Comparison of ENCODE assay signal across 7 mouse cellular contexts in genomic region chr16:93973554-93973953, GRCm38 (mm10). TPM values are rescaled to one million over a fixed set of nuclear protein-coding genes. Genes with fewer than 3 reads are reported as not detected.
DNase-seq lines count a peak whose midpoint lies in the region; ATAC-seq and TF ChIP-seq lines count a peak whose summit lies in the region.

No protein-coding gene starts in this region.

- no peaks in the 10 kb centered on the region for H3K27me3 ChIP-seq in MEL (ENCODE audit: control insufficient read depth in 1 of 2, insufficient read depth in 2 of 2, low read length in 2 of 2)
- no peaks in the 10 kb centered on the region for H3K27me3 ChIP-seq in lung, embryonic 16.5 days (ENCODE audit: control insufficient read depth, insufficient read depth, low read depth, low read length)
- no peaks in the 10 kb centered on the region for H3K27me3 ChIP-seq in splenic B cell, adult 2 months (ENCODE audit: control insufficient read depth, insufficient read depth, low read length, poor library complexity, severe bottlenecking)

- no peak for TF ChIP-seq RAD21 in MEL (IDR thresholded peaks at IDR 0.05; ENCODE audit: low read depth, low read length)

- peaks cover 3% of the 10 kb centered on the region; the same call in 1 of the 2 replicates for H3K79me2 ChIP-seq in MEL (ENCODE audit: control insufficient read depth, insufficient read depth, low read length, poor library complexity)

- no peak for TF ChIP-seq CTCF in MEL (IDR thresholded peaks at IDR 0.05 in 2 of 3, conservative IDR thresholded peaks at IDR 0.05 in 1 of 3; ENCODE audit: control insufficient read depth in 1 of 3, insufficient read depth in 1 of 3, low read depth in 2 of 3, low read length in 3 of 3, poor library complexity in 1 of 3, severe bottlenecking in 1 of 3)

- peak overlapping the region; percentile 72 for H3K9ac ChIP-seq in MEL (ENCODE audit: control insufficient read depth, low read depth, low read length, poor library complexity, severe bottlenecking)
- peak overlapping the region; percentile 33; the same call in 1 of the 2 replicates for H3K9ac ChIP-seq in lung, embryonic 16.5 days (ENCODE audit: low read length)

- ATAC-seq in hematopoietic stem cell, adult 5-6 weeks (replicated peaks in 1 of 2; ENCODE audit: insufficient read depth in 1 of 2, low FRiP score in 2 of 2, low TSS enrichment in 1 of 2, low read depth in 1 of 2, poor library complexity in 2 of 2, severe bottlenecking in 2 of 2), result peak; percentile 67 to 69; a peak in 3 of 4 replicates
- peak; percentile 65; the same call in 1 of the 2 replicates for ATAC-seq in lung, embryonic 16.5 days (ENCODE audit: low read depth)
- ATAC-seq in erythroid progenitor cell, adult 5-6 weeks (replicated peaks; ENCODE audit: low FRiP score, poor library complexity, severe bottlenecking), result no peak

- 47% methylated on average over 5 of the region's 5 CpGs for WGBS in lung, embryonic 16.5 days

- TF ChIP-seq POLR2A in MEL (IDR thresholded peaks at IDR 0.05; ENCODE audit: control insufficient read depth in 1 of 2, insufficient read depth in 1 of 2, low read depth in 1 of 2, low read length in 2 of 2, poor library complexity in 1 of 2), result peak in 1 of 2 experiments; percentile 80; a peak in 2 of 4 replicates

- H3K36me3 ChIP-seq in MEL (ENCODE audit: control insufficient read depth in 1 of 2, insufficient read depth in 2 of 2, low read length in 2 of 2), result peaks cover 0 to 3% of the 10 kb centered on the region in 2 experiments; a peak in 2 of 4 replicates
- H3K36me3 ChIP-seq in lung, embryonic 16.5 days (ENCODE audit: control insufficient read depth, insufficient read depth, low read length), result no peaks in the 10 kb centered on the region
- no peaks in the 10 kb centered on the region for H3K36me3 ChIP-seq in splenic B cell, adult 2 months (ENCODE audit: control insufficient read depth, insufficient read depth, low read length, poor library complexity, severe bottlenecking)

- H3K4me2 ChIP-seq in lung, embryonic 16.5 days (ENCODE audit: low read depth, low read length), result peak overlapping the region; percentile 48

- peaks cover 3 to 16% of the 10 kb centered on the region in 2 experiments for H3K4me1 ChIP-seq in MEL (ENCODE audit: control insufficient read depth in 1 of 2, insufficient read depth in 2 of 2, low read length in 2 of 2)
- no peaks in the 10 kb centered on the region for H3K4me1 ChIP-seq in lung, embryonic 16.5 days (replicated peaks; ENCODE audit: control insufficient read depth, insufficient read depth, low read length)

- peak; percentile 43 for DNase-seq in CD4-positive helper T cell, adult 2 months (ENCODE audit: low read depth, low spot score)
- DNase-seq in MEL (ENCODE audit: low read depth, low spot score), result peak; percentile 89
- DNase-seq in splenic B cell, adult 2 months (ENCODE audit: low read depth, low spot score), result peak; percentile 55
- DNase-seq in urinary bladder, postnatal 36 days (ENCODE audit: low spot score in 2 of 2), result no peak

- H3K9me3 ChIP-seq in MEL (replicated peaks; ENCODE audit: insufficient read depth, low read length), result no peaks in the 10 kb centered on the region
- no peaks in the 10 kb centered on the region for H3K9me3 ChIP-seq in lung, embryonic 16.5 days (ENCODE audit: control insufficient read depth, low read length)

- peak overlapping the region; percentile 86 for H3K27ac ChIP-seq in MEL (ENCODE audit: control insufficient read depth, low read depth, low read length)
- no peak overlapping the region for H3K27ac ChIP-seq in lung, embryonic 16.5 days (ENCODE audit: low read length)

- no peak; a peak in 1 of 4 replicates for TF ChIP-seq EP300 in MEL (IDR thresholded peaks at IDR 0.05; ENCODE audit: low read depth in 1 of 2, low read length in 2 of 2)

- peak overlapping the region; percentile 59 to 90 for H3K4me3 ChIP-seq in MEL (ENCODE audit: control insufficient read depth in 1 of 2, insufficient read depth in 1 of 2, low read depth in 2 of 2, low read length in 2 of 2)
- peak overlapping the region; percentile 21 for H3K4me3 ChIP-seq in lung, embryonic 16.5 days (ENCODE audit: low read length)

TF ChIP-seq in MEL, 35 proteins besides CTCF, POLR2A, EP300 and RAD21:
- TF ChIP-seq TAL1 (IDR thresholded peaks at IDR 0.05; ENCODE audit: low read length) (no peak), SIN3A (IDR thresholded peaks at IDR 0.05; ENCODE audit: low read length) (no peak; the same call in 1 of the 2 replicates), SMC3 (IDR thresholded peaks at IDR 0.05; ENCODE audit: low read depth, low read length) (no peak), POLR2AphosphoS2 (IDR thresholded peaks at IDR 0.05; ENCODE audit: low read length) (peak; percentile 83; the same call in 1 of the 2 replicates), ZNF384 (IDR thresholded peaks at IDR 0.05; ENCODE audit: low read depth, low read length) (no peak), TCF12 (IDR thresholded peaks at IDR 0.05; ENCODE audit: low read depth, low read length) (peak; percentile 49; the same call in 1 of the 2 replicates), ELF1 (IDR thresholded peaks at IDR 0.05; ENCODE audit: low read depth, low read length) (no peak; the same call in none of the 2 replicates), KAT2A (conservative IDR thresholded peaks at IDR 0.05; ENCODE audit: low read depth, low read length) (peak; percentile 38; the same call in 1 of the 2 replicates), MYC (IDR thresholded peaks at IDR 0.05; ENCODE audit: low read depth, low read length) (no peak), MAFK (IDR thresholded peaks at IDR 0.05; ENCODE audit: borderline replicate concordance, low read depth, low read length) (no peak), MEF2A (IDR thresholded peaks at IDR 0.05; ENCODE audit: extremely low read depth, insufficient replicate concordance, low read depth, low read length, poor library complexity, severe bottlenecking) (no peak), RCOR1 (IDR thresholded peaks at IDR 0.05; ENCODE audit: low read depth, low read length) (no peak), JUND (IDR thresholded peaks at IDR 0.05; ENCODE audit: low read depth, low read length) (no peak), CHD2 (IDR thresholded peaks at IDR 0.05; ENCODE audit: low read length) (no peak), NELFE (IDR thresholded peaks at IDR 0.05; ENCODE audit: low read depth, low read length) (peak; percentile 80), USF2 (IDR thresholded peaks at IDR 0.05; ENCODE audit: borderline replicate concordance in 1 of 2, insufficient read depth in 1 of 2, low read depth in 1 of 2, low read length in 2 of 2) (no peak), TBP (IDR thresholded peaks at IDR 0.05; ENCODE audit: low read depth, low read length) (peak; percentile 76), BHLHE40 (IDR thresholded peaks at IDR 0.05; ENCODE audit: borderline replicate concordance, low read depth, low read length) (no peak), NRF1 (IDR thresholded peaks at IDR 0.05; ENCODE audit: insufficient read depth, low read depth, low read length, poor library complexity, severe bottlenecking) (no peak), GATA1 (IDR thresholded peaks at IDR 0.05; ENCODE audit: low read depth, low read length) (no peak), ZMIZ1 (IDR thresholded peaks at IDR 0.05; ENCODE audit: low read depth, low read length) (peak; percentile 88), POLR2AphosphoS5 (IDR thresholded peaks at IDR 0.05; ENCODE audit: borderline replicate concordance, low read depth, low read length) (no peak), USF1 (IDR thresholded peaks at IDR 0.05; ENCODE audit: low read depth, low read length) (no peak), MYB (IDR thresholded peaks at IDR 0.05; ENCODE audit: low read depth, low read length) (no peak), ZC3H11A (IDR thresholded peaks at IDR 0.05; ENCODE audit: low read depth, low read length) (no peak), ETS1 (IDR thresholded peaks at IDR 0.05; ENCODE audit: low read depth, low read length) (0 out of 2 replicates have a peak, but pooled peaks have one; percentile 16), MAZ (IDR thresholded peaks at IDR 0.05; ENCODE audit: low read depth, low read length) (peak; percentile 77; the same call in 1 of the 2 replicates), CHD1 (IDR thresholded peaks at IDR 0.05; ENCODE audit: low read depth, low read length) (no peak), UBTF (IDR thresholded peaks at IDR 0.05; ENCODE audit: borderline replicate concordance, insufficient read depth, low read depth, low read length) (no peak), MAX (IDR thresholded peaks at IDR 0.05; ENCODE audit: low read length) (peak; percentile 12; the same call in 1 of the 2 replicates), E2F4 (IDR thresholded peaks at IDR 0.05; ENCODE audit: borderline replicate concordance, low read depth, low read length) (no peak), HCFC1 (IDR thresholded peaks at IDR 0.05; ENCODE audit: low read depth, low read length) (peak; percentile 60; the same call in 1 of the 2 replicates), ZKSCAN1 (IDR thresholded peaks at IDR 0.05; ENCODE audit: low read depth, low read length) (no peak), GABPA (IDR thresholded peaks at IDR 0.05; ENCODE audit: low read depth, low read length) (no peak), MXI1 (IDR thresholded peaks at IDR 0.05; ENCODE audit: low read depth, low read length) (0 out of 2 replicates have a peak, but pooled peaks have one; percentile 9)

RNA-seq across cellular contexts. Expression of gene Cldn14, which starts 35.1 kb away (rescaled TPM):
- total RNA-seq in MEL (2012; rRNA removed), result 0.13 TPM in 1 of 2 replicates, not detected in the other
- not detected for polyA plus RNA-seq in MEL (2012; ENCODE audit: insufficient read depth in 1 of 2, insufficient read length in 2 of 2, low read depth in 1 of 2, low replicate concordance in 2 of 2, missing spikeins in 1 of 2)
- total RNA-seq in hematopoietic stem cell, adult 5-6 weeks (2017), result not detected in 2 replicates
- not detected in 2 replicates for polyA plus RNA-seq in lung, embryonic 16.5 days (2015; fragmentation: Nextera tagmentation; extraction: Ambion mirVana)
- total RNA-seq in erythroid progenitor cell, adult 5-6 weeks (2015; ENCODE audit: low replicate concordance), result not detected in 2 replicates
- not detected in 2 replicates for total RNA-seq in erythroid progenitor cell, adult 5-6 weeks (2017; ENCODE audit: low replicate concordance)

Comparison
In these comparisons a context has a peak if more than half of its experiments do, and no peak if none do; other contexts are left out.
1. DNase-seq: peak in CD4-positive helper T cell, adult 2 months (single experiment), MEL (single experiment) and splenic B cell, adult 2 months (single experiment); none in urinary bladder, postnatal 36 days (0 of 2).